Mouse (Mus musculus) ovary, postnatal 10 days (tissue): ENCODE data around the gene Btg2.

Experiments used
- DNase-seq: peaks from one replicate; pipeline ENCODE4 v3.0.0; 2022; ENCODE audit warnings: low spot score

Gene Btg2

GRCm38 (mm10) chr1:134097956-134098725, 19.2 kb upstream of the Btg2 start:
- peak; percentile 42 for DNase-seq

GRCm38 (mm10) chr1:134097080-134097855, 18.3 kb upstream of the Btg2 start:
- no peak for DNase-seq

GRCm38 (mm10) chr1:134096264-134096934, 17.5 kb upstream of the Btg2 start:
- DNase-seq, result no peak

GRCm38 (mm10) chr1:134095721-134096120, 16.8 kb upstream of the Btg2 start:
- no peak for DNase-seq

GRCm38 (mm10) chr1:134095033-134095612, 16.2 kb upstream of the Btg2 start:
- DNase-seq, result no peak

GRCm38 (mm10) chr1:134093771-134094526, 15.0 kb upstream of the Btg2 start:
- no peak for DNase-seq

- DNase-seq, result peak; percentile 75
Observed at GRCm38 (mm10) chr1:134092852-134093770, 14.2 kb upstream of the Btg2 start.

- DNase-seq, result no peak
Observed at GRCm38 (mm10) chr1:134092368-134092767, 13.4 kb upstream of the Btg2 start.

- DNase-seq, result no peak
Observed at GRCm38 (mm10) chr1:134091851-134092250, 12.9 kb upstream of the Btg2 start.

GRCm38 (mm10) chr1:134089074-134089473, 10.2 kb upstream of the Btg2 start:
- DNase-seq, result no peak

- no peak for DNase-seq
Observed at GRCm38 (mm10) chr1:134086811-134087398, 8.0 kb upstream of the Btg2 start.

- DNase-seq, result no peak
Observed at GRCm38 (mm10) chr1:134086017-134086416, 7.1 kb upstream of the Btg2 start.

- no peak for DNase-seq
Observed at GRCm38 (mm10) chr1:134084128-134084527, 5.2 kb upstream of the Btg2 start.

- DNase-seq, result no peak
Observed at GRCm38 (mm10) chr1:134083676-134084075, 4.8 kb upstream of the Btg2 start.

GRCm38 (mm10) chr1:134082987-134083516, 4.1 kb upstream of the Btg2 start:
- DNase-seq, result no peak

- DNase-seq, result no peak
Observed at GRCm38 (mm10) chr1:134080881-134081450, 2.0 kb upstream of the Btg2 start.

- DNase-seq, result no peak
Observed at GRCm38 (mm10) chr1:134080406-134080805, 1.5 kb upstream of the Btg2 start.

- DNase-seq, result no peak
Observed at GRCm38 (mm10) chr1:134079477-134080163, 700 bp upstream of the Btg2 start.
